Mouse (Mus musculus): ENCODE measurements at regions not wholly inside any gene's neighbourhood (a gene's known extent, or its start where the extent isn't known, plus 50 kb on each side); places are given as distances from the start of the nearest gene placed in this dataset.
"Not testable (repeated sequence)": the region's sequence is repeated elsewhere in the genome, so short reads cannot be mapped to it uniquely, and the experiment has no call there.

DNA sequence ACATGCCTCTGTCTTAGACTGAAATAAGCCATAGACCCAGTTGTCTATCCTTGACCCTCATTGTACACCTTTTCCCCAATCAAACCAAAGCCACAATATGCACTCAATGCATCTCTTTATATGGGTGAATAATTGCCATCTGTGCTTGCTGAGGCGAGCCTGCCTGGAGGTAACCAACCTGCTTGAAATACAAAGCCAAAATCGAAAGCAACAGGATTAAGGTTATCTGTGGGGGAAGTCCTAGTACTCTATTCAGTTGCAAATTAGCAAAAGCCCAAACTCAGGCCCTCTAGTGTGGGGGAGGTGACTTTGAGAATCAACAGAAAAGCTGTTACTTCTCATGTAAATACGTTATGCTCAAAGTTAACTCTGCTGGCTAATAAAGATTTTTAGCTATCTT, 246.2 kb upstream of the Fundc1 start:
- intact Hi-C loops (cut with DNase I) = no loop called here
- DNase-seq = no peak

GRCm38 (mm10) chrX:17817651-17818050, 245.5 kb upstream of the Fundc1 start:
- intact Hi-C loops (cut with DNase I) = no loop called here
- DNase-seq = no peak

DNA sequence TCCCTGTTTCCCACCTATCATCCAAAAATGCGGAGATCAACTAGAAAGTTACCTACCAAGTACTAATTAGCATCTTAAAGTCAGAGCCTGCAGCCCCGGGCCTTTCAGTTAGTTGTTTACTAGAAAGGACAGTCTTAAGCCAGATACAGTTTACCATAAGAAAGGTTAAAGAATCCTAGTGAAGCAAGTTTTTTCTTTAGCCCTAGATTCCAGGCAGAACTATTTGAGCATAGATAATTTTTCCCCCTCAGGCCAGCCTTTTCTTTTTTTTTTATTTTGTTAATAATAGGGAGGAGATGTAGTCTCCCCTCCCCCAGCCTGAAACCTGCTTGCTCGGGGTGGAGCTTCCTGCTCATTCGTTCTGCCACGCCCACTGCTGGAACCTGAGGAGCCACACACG, 215.9 kb upstream of the Fundc1 start:
- not testable (repeated sequence) for DNase-seq
- intact Hi-C loops (cut with DNase I) = loop anchor here (2.0 kb wide), 1 partner anchor 13 kb away; no protein-coding TSS in a partner anchor

GRCm38 (mm10) chrX:17775886-17776285, 203.8 kb upstream of the Fundc1 start:
- intact Hi-C loops (cut with DNase I) = loop anchor here (2.0 kb wide), 1 partner anchor 13 kb away; no protein-coding TSS in a partner anchor
- DNase-seq = no peak

GRCm38 (mm10) chrX:17752823-17753222, 180.7 kb upstream of the Fundc1 start:
- DNase-seq = no peak
- intact Hi-C loops (cut with DNase I) = no loop called here

DNA sequence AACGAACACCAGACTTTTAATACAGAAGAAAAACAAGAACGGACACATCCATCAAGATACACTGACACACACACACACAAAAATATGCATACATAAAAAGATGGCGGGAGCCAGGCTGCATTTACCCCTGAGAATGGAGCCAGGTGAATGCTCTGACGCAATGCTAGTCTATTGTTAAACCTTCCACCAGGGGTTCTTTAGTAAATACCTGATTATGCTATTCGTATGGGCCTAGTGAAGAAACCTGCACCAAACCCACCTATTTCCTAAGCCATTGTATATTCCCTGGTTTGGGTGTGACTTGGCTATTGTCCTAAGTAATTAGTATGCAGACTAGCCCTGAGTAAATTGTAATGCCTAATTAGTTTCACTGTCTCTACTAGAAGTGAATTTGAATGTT, 179.3 kb upstream of the Fundc1 start:
- no peak for DNase-seq
- intact Hi-C loops (cut with DNase I) = no loop called here

- no peak for DNase-seq
- intact Hi-C loops (cut with DNase I) = no loop called here
Observed at GRCm38 (mm10) chrX:17730233-17730632, 158.1 kb upstream of the Fundc1 start.

GRCm38 (mm10) chrX:17725780-17726220, 153.7 kb upstream of the Fundc1 start:
- intact Hi-C loops (cut with DNase I) = no loop called here
- DNase-seq = no peak

DNA sequence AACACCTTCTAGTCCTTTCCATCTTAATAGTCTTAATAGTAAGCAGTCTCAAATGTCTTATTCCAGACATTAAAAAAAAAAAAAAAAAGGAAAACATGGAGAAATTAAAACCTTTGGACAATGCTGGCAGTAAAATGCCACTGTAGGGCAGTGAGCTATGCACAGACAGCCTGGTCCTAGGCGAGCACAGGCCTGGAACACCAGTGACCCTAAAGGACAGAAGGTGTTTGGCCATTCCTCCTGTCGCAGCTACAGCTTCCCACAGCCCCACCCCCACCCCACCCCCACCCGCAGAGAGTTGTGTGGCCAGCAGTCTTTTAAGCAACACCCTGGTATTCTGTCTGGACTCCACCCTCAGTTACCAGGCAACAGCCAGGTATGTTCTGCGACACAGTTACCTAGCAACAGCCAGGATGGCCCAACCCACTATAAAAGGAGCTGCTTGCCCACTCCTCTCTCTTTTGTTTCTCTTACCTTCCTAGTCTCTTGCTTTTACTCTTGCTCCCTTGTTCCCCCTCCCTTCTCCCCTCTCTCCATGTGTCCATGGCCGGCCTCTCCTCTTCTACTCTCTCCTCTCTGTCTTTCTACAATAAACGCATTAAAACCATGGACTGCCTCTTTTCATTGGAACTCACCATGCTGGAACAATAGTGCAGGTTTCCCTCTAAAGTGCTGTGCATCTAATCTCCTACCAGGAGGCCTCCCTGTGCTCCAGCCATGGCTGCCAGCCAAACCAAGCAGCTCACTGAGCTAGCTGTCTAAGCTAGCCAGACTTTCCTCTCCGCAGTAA, 153.1 kb upstream of the Fundc1 start:
- peak in 1 of 2 experiments; percentile 1 for DNase-seq

GRCm38 (mm10) chrX:17724398-17724797, 152.3 kb upstream of the Fundc1 start:
- no peak for DNase-seq
- intact Hi-C loops (cut with DNase I) = no loop called here

More for the DNA sequence above, 153.1 kb upstream of the Fundc1 start:
- intact Hi-C loops (cut with DNase I) = no loop called here

DNA sequence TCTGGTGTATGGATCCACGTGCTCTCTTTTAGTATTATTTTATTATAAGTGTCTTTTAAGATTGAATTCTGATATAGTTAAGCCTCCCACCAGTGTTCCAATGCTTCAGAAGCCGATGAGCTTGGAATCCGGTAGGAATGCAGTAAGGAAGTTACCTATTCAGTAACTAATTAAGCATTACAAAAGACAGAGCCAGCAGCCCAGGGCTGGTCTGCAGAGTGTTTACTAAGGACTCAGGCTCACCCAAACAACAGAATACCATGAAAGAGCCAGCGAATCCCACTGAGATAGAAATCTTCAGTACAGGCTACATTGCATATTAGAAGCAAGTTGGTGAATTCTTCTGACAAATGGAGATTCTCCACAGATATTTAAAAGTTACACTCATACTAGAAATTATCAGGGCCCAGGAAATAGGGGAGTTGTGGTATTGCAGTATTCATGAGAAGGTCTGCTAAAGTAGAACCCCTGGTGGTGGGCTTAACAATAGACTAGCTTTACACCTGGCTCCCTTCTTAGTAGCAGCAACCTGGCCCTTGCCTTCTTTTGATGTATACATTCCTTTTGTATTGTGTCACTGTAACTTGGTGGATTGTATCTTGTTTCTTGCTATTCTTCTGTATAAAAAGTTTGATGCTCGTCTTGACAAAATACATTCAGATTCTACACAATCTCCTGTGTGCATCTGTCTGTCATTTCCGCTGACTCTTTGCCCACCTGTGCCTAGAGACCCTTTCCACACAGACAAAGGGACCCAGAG, 149.9 kb upstream of the Fundc1 start:
- DNase-seq; intact Hi-C loops (cut with DNase I): not testable (repeated sequence)

- intact Hi-C loops (cut with DNase I) = no loop called here
- DNase-seq = no peak
Observed at GRCm38 (mm10) chrX:17714534-17714933, 142.4 kb upstream of the Fundc1 start.

GRCm38 (mm10) chrX:17712919-17713318, 140.8 kb upstream of the Fundc1 start:
- intact Hi-C loops (cut with DNase I) = no loop called here
- no peak for DNase-seq

- intact Hi-C loops (cut with DNase I) = no loop called here
- no peak for DNase-seq
Observed at GRCm38 (mm10) chrX:17712475-17712874, 140.3 kb upstream of the Fundc1 start.

All from heart, postnatal 36 days (tissue).